Mouse (Mus musculus): ENCODE measurements around the gene Gadd45gip1. TPM values are rescaled to one million over a fixed set of nuclear protein-coding genes. Genes with fewer than 3 reads are reported as not detected.

Gadd45gip1 gene
- total RNA-seq, 1 experiment = 30.8 TPM

GRCm38 (mm10) chr8:84793791-84794485, 37.4 kb upstream of the Gadd45gip1 start:
- no peaks in the 10 kb centered on the region for H3K36me3 ChIP-seq (ENCODE audit: control insufficient read depth, insufficient read depth, low read length, poor library complexity, severe bottlenecking)
- H3K9ac ChIP-seq (ENCODE audit: insufficient read depth, low read depth, low read length, poor library complexity, severe bottlenecking) = no peak overlapping the region
- no peak overlapping the region for H3K4me3 ChIP-seq (ENCODE audit: insufficient read depth in 1 of 2, low read depth in 1 of 2, low read length in 2 of 2, poor library complexity in 1 of 2, severe bottlenecking in 1 of 2)
- no peak for DNase-seq (ENCODE audit: low read depth, low spot score)
- TF ChIP-seq HCFC1 (IDR thresholded peaks at IDR 0.05; ENCODE audit: borderline replicate concordance, insufficient read depth, low read length) = no peak
- TF ChIP-seq MAFK (IDR thresholded peaks at IDR 0.05; ENCODE audit: insufficient read depth, low read depth, low read length) = no peak
- no peak for TF ChIP-seq ZNF384 (IDR thresholded peaks at IDR 0.05; ENCODE audit: low read depth, low read length)
- no peak for TF ChIP-seq ZC3H11A (IDR thresholded peaks at IDR 0.05; ENCODE audit: borderline replicate concordance, low read depth, low read length)
- TF ChIP-seq CHD2 (IDR thresholded peaks at IDR 0.05; ENCODE audit: low read depth, low read length) = no peak
- in situ Hi-C loops (cut with MboI; ENCODE audit: low sequenced_read_pairs in 2 of 2, unreplicated experiment in 2 of 2) = no loop called here
- no peaks in the 10 kb centered on the region for H3K9me3 ChIP-seq (ENCODE audit: control insufficient read depth, insufficient read depth, low read depth, low read length)
- H3K4me1 ChIP-seq (ENCODE audit: control insufficient read depth in 2 of 2, insufficient read depth in 2 of 2, low read length in 2 of 2, poor library complexity in 1 of 2) = no peaks in the 10 kb centered on the region
- H3K27ac ChIP-seq (ENCODE audit: insufficient read depth, low read depth, low read length, poor library complexity, severe bottlenecking) = no peak overlapping the region

- Histone ChIP-seq H3K9ac (ENCODE audit: insufficient read depth, low read depth, low read length, poor library complexity, severe bottlenecking) (no peak overlapping the region), H3K27ac (ENCODE audit: insufficient read depth, low read depth, low read length, poor library complexity, severe bottlenecking) (no peak overlapping the region), H3K4me1 (ENCODE audit: control insufficient read depth in 2 of 2, insufficient read depth in 2 of 2, low read length in 2 of 2, poor library complexity in 1 of 2) (no peaks in the 10 kb centered on the region), H3K4me3 (ENCODE audit: insufficient read depth in 1 of 2, low read depth in 1 of 2, low read length in 2 of 2, poor library complexity in 1 of 2, severe bottlenecking in 1 of 2) (no peak overlapping the region), H3K36me3 (ENCODE audit: control insufficient read depth, insufficient read depth, low read length, poor library complexity, severe bottlenecking) (no peaks in the 10 kb centered on the region), H3K9me3 (ENCODE audit: control insufficient read depth, insufficient read depth, low read depth, low read length) (no peaks in the 10 kb centered on the region)
- no peak for DNase-seq (ENCODE audit: low read depth, low spot score)
- in situ Hi-C loops (cut with MboI; ENCODE audit: low sequenced_read_pairs in 2 of 2, unreplicated experiment in 2 of 2) = no loop called here
- TF ChIP-seq HCFC1 (IDR thresholded peaks at IDR 0.05; ENCODE audit: borderline replicate concordance, insufficient read depth, low read length) (no peak), CHD2 (IDR thresholded peaks at IDR 0.05; ENCODE audit: low read depth, low read length) (no peak), MAFK (IDR thresholded peaks at IDR 0.05; ENCODE audit: insufficient read depth, low read depth, low read length) (no peak), ZNF384 (IDR thresholded peaks at IDR 0.05; ENCODE audit: low read depth, low read length) (no peak), ZC3H11A (IDR thresholded peaks at IDR 0.05; ENCODE audit: borderline replicate concordance, low read depth, low read length) (no peak)
Measured at GRCm38 (mm10) chr8:84794486-84794885, 36.8 kb upstream of the Gadd45gip1 start.

DNA sequence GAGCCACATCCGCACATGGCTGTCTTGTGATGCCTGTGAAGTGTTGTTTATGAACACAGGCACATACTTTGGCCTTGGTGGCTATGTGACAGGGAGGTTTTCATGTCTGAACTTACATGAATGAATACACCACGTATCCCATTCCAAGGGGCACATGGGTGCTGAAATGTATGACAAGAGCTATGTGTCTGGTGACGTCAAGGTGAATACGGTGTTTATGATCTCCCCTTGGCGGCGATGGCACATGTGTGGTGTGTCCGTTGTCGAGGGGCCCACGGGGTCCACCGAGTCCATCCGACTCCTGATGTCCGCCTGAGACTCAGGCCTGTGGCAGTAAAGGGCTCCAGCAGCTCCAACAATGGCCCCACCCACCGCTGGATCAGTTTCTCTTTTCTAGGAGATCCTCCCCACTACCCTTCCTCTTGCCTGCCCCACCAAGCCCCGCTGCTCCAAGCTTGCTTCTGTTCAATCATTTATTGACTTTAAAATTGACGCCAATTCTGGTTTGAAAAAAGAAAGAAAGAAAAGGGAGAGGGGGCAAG, 34.0 kb upstream of the Gadd45gip1 start:
- in situ Hi-C loops (cut with MboI; ENCODE audit: low sequenced_read_pairs in 2 of 2, unreplicated experiment in 2 of 2) = no loop called here
- no peaks in the 10 kb centered on the region for H3K9me3 ChIP-seq (ENCODE audit: control insufficient read depth, insufficient read depth, low read depth, low read length)
- H3K36me3 ChIP-seq (ENCODE audit: control insufficient read depth, insufficient read depth, low read length, poor library complexity, severe bottlenecking) = no peaks in the 10 kb centered on the region
- DNase-seq (ENCODE audit: low read depth, low spot score) = no peak
- no peak overlapping the region for H3K27ac ChIP-seq (ENCODE audit: insufficient read depth, low read depth, low read length, poor library complexity, severe bottlenecking)
- no peak overlapping the region for H3K4me3 ChIP-seq (ENCODE audit: insufficient read depth in 1 of 2, low read depth in 1 of 2, low read length in 2 of 2, poor library complexity in 1 of 2, severe bottlenecking in 1 of 2)
- H3K9ac ChIP-seq (ENCODE audit: insufficient read depth, low read depth, low read length, poor library complexity, severe bottlenecking) = no peak overlapping the region
- TF ChIP-seq HCFC1 (IDR thresholded peaks at IDR 0.05; ENCODE audit: borderline replicate concordance, insufficient read depth, low read length) = no peak
- no peak for TF ChIP-seq ZNF384 (IDR thresholded peaks at IDR 0.05; ENCODE audit: low read depth, low read length)
- no peak for TF ChIP-seq ZC3H11A (IDR thresholded peaks at IDR 0.05; ENCODE audit: borderline replicate concordance, low read depth, low read length)
- no peak for TF ChIP-seq CHD2 (IDR thresholded peaks at IDR 0.05; ENCODE audit: low read depth, low read length)
- no peak for TF ChIP-seq MAFK (IDR thresholded peaks at IDR 0.05; ENCODE audit: insufficient read depth, low read depth, low read length)
- no peaks in the 10 kb centered on the region for H3K4me1 ChIP-seq (ENCODE audit: control insufficient read depth in 2 of 2, insufficient read depth in 2 of 2, low read length in 2 of 2, poor library complexity in 1 of 2)

GRCm38 (mm10) chr8:84797971-84798370, 33.4 kb upstream of the Gadd45gip1 start:
- Histone ChIP-seq H3K9me3 (ENCODE audit: control insufficient read depth, insufficient read depth, low read depth, low read length) (no peaks in the 10 kb centered on the region), H3K9ac (ENCODE audit: insufficient read depth, low read depth, low read length, poor library complexity, severe bottlenecking) (no peak overlapping the region), H3K27ac (ENCODE audit: insufficient read depth, low read depth, low read length, poor library complexity, severe bottlenecking) (no peak overlapping the region), H3K4me3 (ENCODE audit: insufficient read depth in 1 of 2, low read depth in 1 of 2, low read length in 2 of 2, poor library complexity in 1 of 2, severe bottlenecking in 1 of 2) (no peak overlapping the region), H3K36me3 (ENCODE audit: control insufficient read depth, insufficient read depth, low read length, poor library complexity, severe bottlenecking) (no peaks in the 10 kb centered on the region), H3K4me1 (ENCODE audit: control insufficient read depth in 2 of 2, insufficient read depth in 2 of 2, low read length in 2 of 2, poor library complexity in 1 of 2) (no peaks in the 10 kb centered on the region)
- TF ChIP-seq MAFK (IDR thresholded peaks at IDR 0.05; ENCODE audit: insufficient read depth, low read depth, low read length) (no peak), HCFC1 (IDR thresholded peaks at IDR 0.05; ENCODE audit: borderline replicate concordance, insufficient read depth, low read length) (no peak), ZNF384 (IDR thresholded peaks at IDR 0.05; ENCODE audit: low read depth, low read length) (no peak), CHD2 (IDR thresholded peaks at IDR 0.05; ENCODE audit: low read depth, low read length) (no peak), ZC3H11A (IDR thresholded peaks at IDR 0.05; ENCODE audit: borderline replicate concordance, low read depth, low read length) (no peak)
- no peak for DNase-seq (ENCODE audit: low read depth, low spot score)
- in situ Hi-C loops (cut with MboI; ENCODE audit: low sequenced_read_pairs in 2 of 2, unreplicated experiment in 2 of 2) = no loop called here
